Mouse (Mus musculus): Measurements from ENCODE around the gene Mgat5.

GRCm38 (mm10) chr1:127230468-127230867 is 25.7 kb downstream of the Mgat5 start:
- TF ChIP-seq POLR2A (IDR thresholded peaks at IDR 0.05; ENCODE audit: extremely low read depth, insufficient read depth, low read length): no peak
- no peak for TF ChIP-seq CTCF (IDR thresholded peaks at IDR 0.05; ENCODE audit: low read depth, low read length)

Measured in liver, adult 2 months (tissue).